Mouse (Mus musculus): ENCODE data around the gene Cept1.
"Not testable (repeated sequence)": the region's sequence is repeated elsewhere in the genome, so short reads cannot be mapped to it uniquely, and the experiment has no call there.

Cept1 gene

GRCm38 (mm10) chr3:106547171-106547923 lies at the start of gene Cept1, which contains the start of gene Dram2:
TSS of gene Cept1 (minus strand) at chr3:106547802.
TSS of gene Dram2 (plus strand) at chr3:106547798.
- DNase-seq, result peak; percentile 91 to 92

- not testable (repeated sequence) for DNase-seq
These were observed 46.0 kb upstream of the Cept1 start for GRCm38 (mm10) chr3:106593631-106594030.

GRCm38 (mm10) chr3:106579296-106579695 lies 31.7 kb upstream of the Cept1 start:
- no peak for DNase-seq

- DNase-seq, result no peak
These were observed 25.6 kb upstream of the Cept1 start for GRCm38 (mm10) chr3:106573191-106573590.

- DNase-seq, result no peak
These were observed 18.3 kb upstream of the Cept1 start for GRCm38 (mm10) chr3:106565876-106566275.

GRCm38 (mm10) chr3:106558271-106558670 lies 10.7 kb upstream of the Cept1 start:
- no peak for DNase-seq

GRCm38 (mm10) chr3:106555743-106556250 lies 8.2 kb upstream of the Cept1 start:
- no peak for DNase-seq

GRCm38 (mm10) chr3:106553411-106553810 lies 5.8 kb upstream of the Cept1 start:
- DNase-seq, result no peak

GRCm38 (mm10) chr3:106548971-106549370 lies 1.4 kb upstream of the Cept1 start:
- DNase-seq, result no peak

- no peak for DNase-seq
These were observed 430 bp upstream of the Cept1 start for GRCm38 (mm10) chr3:106547924-106548539.

- DNase-seq, result no peak
These were observed 2.8 kb downstream of the Cept1 start for GRCm38 (mm10) chr3:106544721-106545316.

- DNase-seq, result no peak
These were observed 14.3 kb downstream of the Cept1 start for GRCm38 (mm10) chr3:106533277-106533676.

GRCm38 (mm10) chr3:106528032-106528431 lies 19.6 kb downstream of the Cept1 start:
- DNase-seq, result no peak

- DNase-seq, result no peak
These were observed 21.2 kb downstream of the Cept1 start for GRCm38 (mm10) chr3:106526411-106526810.

GRCm38 (mm10) chr3:106522730-106523129 lies 24.9 kb downstream of the Cept1 start:
- no peak for DNase-seq

- no peak for DNase-seq
These were observed 32.6 kb downstream of the Cept1 start for GRCm38 (mm10) chr3:106515016-106515415.

- no peak for DNase-seq
These were observed 36.9 kb downstream of the Cept1 start for GRCm38 (mm10) chr3:106510669-106511068.

GRCm38 (mm10) chr3:106502892-106503291 lies 44.7 kb downstream of the Cept1 start:
- no peak for DNase-seq

GRCm38 (mm10) chr3:106500510-106500909 lies 47.1 kb downstream of the Cept1 start:
- DNase-seq, result no peak

- DNase-seq, result no peak
These were observed 50.6 kb downstream of the Cept1 start for GRCm38 (mm10) chr3:106496996-106497395.

- DNase-seq, result no peak
These were observed 51.4 kb downstream of the Cept1 start for GRCm38 (mm10) chr3:106496045-106496721.

- DNase-seq, result no peak
These were observed 52.1 kb downstream of the Cept1 start for GRCm38 (mm10) chr3:106495346-106496044.

Data from cerebellum, adult 18-20 months (tissue).